Mouse (Mus musculus) mouse embryonic stem cell (cell line): ENCODE data around the gene Kcnh4.

Experiments
- in situ Hi-C, 2 experiments: fragments of 300-500 bp; cut with MboI; formaldehyde crosslinking; loops; 1 replicate in 1 of 2; 3 replicates in 1 of 2; pipeline ENCODE4 v1.14.3; 2019 to 2020; ENCODE audit warnings: low sequenced_read_pairs in 2 of 2, low pct_unique_long_range_greater_than_20kb in 1 of 2, mixed read lengths in 1 of 2; ENCODE audit not compliant: unreplicated experiment in 1 of 2

Kcnh4 gene

DNA sequence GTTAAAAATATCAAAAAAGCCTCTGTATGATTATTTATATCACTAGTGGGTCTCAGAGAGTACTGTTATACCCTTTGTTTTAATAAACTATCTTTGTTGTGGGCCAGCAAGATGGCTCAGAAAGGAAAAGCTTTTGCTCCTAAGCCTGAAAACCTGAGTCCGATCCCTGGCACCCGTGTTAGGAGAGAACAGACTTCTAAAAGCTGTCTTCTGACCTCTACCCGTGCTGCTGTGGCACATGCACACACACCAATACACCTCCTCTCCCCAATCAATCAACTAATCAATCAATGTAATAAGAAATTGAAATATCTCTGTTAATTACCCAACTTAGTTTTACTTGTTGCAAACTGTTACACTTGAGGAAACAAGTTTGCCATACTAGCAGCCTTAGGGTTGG lies 59.0 kb downstream of the Kcnh4 start:
- in situ Hi-C loops, result loop anchor here in 1 of 2 experiments (10.0 kb wide), 1 partner anchor 336 kb away; no protein-coding TSS in a partner anchor

DNA sequence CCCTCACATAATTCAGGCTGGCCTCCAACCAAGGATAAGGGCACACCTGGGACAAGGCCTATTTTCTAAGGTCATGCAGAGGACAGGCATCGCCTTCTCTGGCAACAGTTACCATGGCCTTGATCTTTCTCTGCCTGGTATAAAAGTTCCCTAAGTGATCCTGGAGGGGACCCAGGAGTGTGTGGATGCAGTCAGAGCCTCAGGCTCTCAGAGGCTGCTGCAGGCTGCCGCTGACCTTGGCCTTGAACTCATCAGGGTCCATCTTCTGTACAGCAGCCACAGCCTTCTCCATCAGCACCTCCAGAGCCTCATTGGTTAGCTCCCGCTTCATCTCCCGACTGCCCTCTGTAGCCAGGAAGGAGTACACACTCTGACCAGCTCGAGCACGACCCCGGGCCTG lies 61.8 kb downstream of the Kcnh4 start:
- in situ Hi-C loops, result loop anchor here (5.0 to 10.0 kb wide), 5 partner anchors 71 to 341 kb away; partner anchors contain the start of genes Cnp (in 1 of the 2) and Hap1 (in 1 of the 2)

DNA sequence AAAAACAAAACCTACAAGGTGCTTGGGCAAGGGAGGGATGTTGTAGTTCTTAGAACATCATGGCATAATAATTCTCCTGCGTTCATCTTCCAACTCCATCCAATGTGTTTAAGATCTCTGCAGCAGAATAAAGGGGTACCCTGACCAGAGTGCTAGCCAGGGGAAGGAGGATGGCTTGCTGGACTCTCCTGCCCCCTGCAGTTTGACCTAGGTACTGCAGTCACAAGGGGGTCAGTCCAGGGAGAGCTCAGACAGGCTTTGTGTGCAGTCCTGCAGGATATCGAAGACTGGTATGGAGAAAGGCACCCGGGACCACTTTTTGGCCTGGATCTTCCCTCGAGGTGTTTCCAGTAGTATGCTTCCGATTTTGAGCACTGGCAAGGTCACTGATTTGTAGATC lies 64.8 kb downstream of the Kcnh4 start:
- in situ Hi-C loops, result loop anchor here (5.0 to 10.0 kb wide), 5 partner anchors 68 to 338 kb away; partner anchors contain the start of genes Cnp (in 1 of the 2) and Hap1 (in 1 of the 2)

DNA sequence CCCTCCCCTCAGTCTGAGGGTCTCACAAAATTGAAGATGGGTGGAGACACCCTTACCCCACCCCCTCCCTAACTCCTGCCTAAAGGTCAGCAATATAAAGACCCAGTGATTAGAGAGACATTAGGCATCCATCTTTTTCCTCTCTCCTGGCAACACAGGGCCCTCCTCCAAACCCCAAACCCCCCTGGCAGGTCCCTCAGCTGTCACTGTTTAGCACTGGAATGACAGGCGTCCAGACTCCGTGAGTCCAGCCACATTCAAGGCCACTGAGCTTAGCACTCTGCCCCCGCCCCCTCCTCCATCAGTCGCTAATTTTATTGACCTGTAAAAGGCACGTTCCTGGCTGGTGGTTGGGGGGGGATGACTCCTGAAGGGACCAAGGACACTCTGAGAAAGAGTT lies 66.6 kb downstream of the Kcnh4 start:
- in situ Hi-C loops, result loop anchor here in 1 of 2 experiments (10.0 kb wide), 1 partner anchor 268 kb away; no protein-coding TSS in a partner anchor

GRCm38 (mm10) chr11:100692164-100692616 lies 67.6 kb downstream of the Kcnh4 start, which contains the start of gene Zfp385c:
Gene Zfp385c (minus strand): TSS chr11:100692455.
- in situ Hi-C loops, result loop anchor here in 1 of 2 experiments (10.0 kb wide), 1 partner anchor 267 kb away; no protein-coding TSS in a partner anchor

DNA sequence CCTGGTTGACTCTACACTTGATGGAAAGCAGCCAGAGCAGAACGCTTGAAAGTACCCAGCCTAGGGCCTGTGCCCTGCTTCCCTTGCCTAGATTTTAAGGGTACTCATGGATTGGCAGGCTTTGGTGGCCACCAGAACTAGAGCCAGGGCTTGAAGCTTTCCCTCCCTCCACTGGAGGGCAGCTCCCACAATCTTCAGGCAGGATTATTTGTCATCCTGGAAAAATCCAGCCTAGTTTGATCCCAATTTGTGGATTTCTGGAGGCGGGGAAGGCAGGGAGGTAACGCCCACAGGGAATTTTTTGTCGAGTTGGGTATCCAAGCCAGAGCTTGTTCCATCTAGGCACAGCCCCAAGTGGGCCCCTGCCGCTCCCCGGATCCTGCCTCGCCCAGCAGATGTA lies 69.4 kb downstream of the Kcnh4 start:
- in situ Hi-C loops, result loop anchor here in 1 of 2 experiments (10.0 kb wide), 1 partner anchor 266 kb away; no protein-coding TSS in a partner anchor
